8 mouse cellular contexts compared by ENCODE assay signal in genomic region chr7:25380392-25381283, GRCm38 (mm10). TPM values are rescaled to one million over a fixed set of nuclear protein-coding genes. Genes with fewer than 3 reads are reported as not detected.
DNase-seq lines count a peak whose midpoint lies in the region; ATAC-seq and TF ChIP-seq lines count a peak whose summit lies in the region.

No protein-coding gene starts in this region.

- intact Hi-C loops in left cerebral cortex, postnatal 25 days (cut with DNase I) = no loop called here

- ATAC-seq in lung, embryonic 15.5 days (ENCODE audit: borderline replicate concordance, extremely low read depth, low FRiP score, low TSS enrichment) = peak; percentile 17; the same call in 1 of the 2 replicates
- ATAC-seq in heart, embryonic 16.5 days (replicated peaks; ENCODE audit: extremely low read depth, insufficient read depth, low FRiP score) = no peak
- peak; percentile 54 for ATAC-seq in liver, embryonic 12.5 days

- no peak for TF ChIP-seq POLR2A in lung, adult 2 months (IDR thresholded peaks at IDR 0.05; ENCODE audit: borderline replicate concordance, extremely low read depth, low read depth, low read length)

- H3K4me1 ChIP-seq in lung, embryonic 15.5 days = peaks cover 34% of the 10 kb centered on the region
- peaks cover 7% of the 10 kb centered on the region for H3K4me1 ChIP-seq in lung, adult 2 months (ENCODE audit: control insufficient read depth, insufficient read depth, low read length)
- H3K4me1 ChIP-seq in heart, embryonic 16.5 days (ENCODE audit: control insufficient read depth, insufficient read depth, low read length) = peaks cover 30% of the 10 kb centered on the region
- peaks cover 42% of the 10 kb centered on the region for H3K4me1 ChIP-seq in liver, embryonic 12.5 days

- peaks cover 18% of the 10 kb centered on the region for H3K36me3 ChIP-seq in lung, embryonic 15.5 days
- H3K36me3 ChIP-seq in heart, embryonic 16.5 days (ENCODE audit: control insufficient read depth, insufficient read depth) = peaks cover 16% of the 10 kb centered on the region; the same call in 1 of the 2 replicates
- peaks cover 24% of the 10 kb centered on the region for H3K36me3 ChIP-seq in liver, embryonic 12.5 days

- H3K27me3 ChIP-seq in lung, embryonic 15.5 days = no peaks in the 10 kb centered on the region
- no peaks in the 10 kb centered on the region for H3K27me3 ChIP-seq in heart, embryonic 16.5 days (ENCODE audit: control insufficient read depth, insufficient read depth, low read length)
- no peaks in the 10 kb centered on the region for H3K27me3 ChIP-seq in liver, embryonic 12.5 days (replicated peaks)

- H3K9me3 ChIP-seq in lung, embryonic 15.5 days = no peaks in the 10 kb centered on the region
- H3K9me3 ChIP-seq in heart, embryonic 16.5 days (replicated peaks; ENCODE audit: control insufficient read depth, low read length) = no peaks in the 10 kb centered on the region
- no peaks in the 10 kb centered on the region for H3K9me3 ChIP-seq in liver, embryonic 12.5 days (replicated peaks)

- WGBS in lung, embryonic 15.5 days = 48% methylated on average over 18 of the region's 18 CpGs
- WGBS in lung, adult 2 months = 55% methylated on average over 18 of the region's 18 CpGs
- WGBS in heart, embryonic 16.5 days = 60% methylated on average over 18 of the region's 18 CpGs
- 41% methylated on average over 18 of the region's 18 CpGs for WGBS in liver, embryonic 12.5 days (ENCODE audit: insufficient replicate concordance)

- 0 out of 2 replicates have a peak overlapping the region, but pooled peaks have one; percentile 21 for H3K9ac ChIP-seq in lung, embryonic 15.5 days
- peak overlapping the region; percentile 75 for H3K9ac ChIP-seq in heart, embryonic 16.5 days (ENCODE audit: low read length)
- H3K9ac ChIP-seq in liver, embryonic 12.5 days = peak overlapping the region; percentile 67

- peak overlapping the region; percentile 67 for H3K4me2 ChIP-seq in lung, embryonic 15.5 days
- H3K4me2 ChIP-seq in heart, embryonic 16.5 days (ENCODE audit: low read depth, low read length) = peak overlapping the region; percentile 83
- H3K4me2 ChIP-seq in liver, embryonic 12.5 days = peak overlapping the region; percentile 87

- no peak for DNase-seq in lung, adult 2 months
- DNase-seq in thymus, postnatal 0 days (ENCODE audit: low spot score) = peak; percentile 9
- DNase-seq in frontal cortex, postnatal 25 days (ENCODE audit: low spot score in 2 of 2) = no peak
- no peak for DNase-seq in left cerebral cortex, postnatal 25 days (ENCODE audit: low spot score in 2 of 2)
- DNase-seq in ovary, postnatal 14 days (ENCODE audit: low spot score) = no peak

- no peak for TF ChIP-seq CTCF in lung, adult 2 months (IDR thresholded peaks at IDR 0.05; ENCODE audit: insufficient read depth, low read length)

- H3K4me3 ChIP-seq in lung, embryonic 15.5 days = peak overlapping the region; percentile 41; the same call in 1 of the 2 replicates
- no peak overlapping the region for H3K4me3 ChIP-seq in lung, adult 2 months (replicated peaks; ENCODE audit: extremely low read depth, low read depth, low read length)
- H3K4me3 ChIP-seq in heart, embryonic 16.5 days (ENCODE audit: low read length) = peak overlapping the region; percentile 52
- H3K4me3 ChIP-seq in liver, embryonic 12.5 days = peak overlapping the region; percentile 49; the same call in 1 of the 2 replicates

- H3K27ac ChIP-seq in lung, embryonic 15.5 days = peak overlapping the region; percentile 9; the same call in 1 of the 2 replicates
- H3K27ac ChIP-seq in heart, embryonic 16.5 days (ENCODE audit: low read length) = no peak overlapping the region; the same call in 1 of the 2 replicates
- peak overlapping the region; percentile 34; the same call in 1 of the 2 replicates for H3K27ac ChIP-seq in liver, embryonic 12.5 days

RNA-seq across cellular contexts. Expression of gene Cnfn, which starts 11.1 kb away (rescaled TPM):
- polyA plus RNA-seq in lung, embryonic 15.5 days (2015; fragmentation: Nextera tagmentation; extraction: Ambion mirVana) = 0.52 and 0.57 TPM in 2 replicates
- 0.53 and 1,347 TPM in 2 replicates for polyA plus RNA-seq in lung, adult 2 months (2012; rRNA removed)
- polyA plus RNA-seq in heart, embryonic 16.5 days (2015; fragmentation: Nextera tagmentation; extraction: Ambion mirVana) = 0.74 and 0.87 TPM in 2 replicates
- polyA plus RNA-seq in liver, embryonic 12.5 days (2016; fragmentation: Nextera tagmentation; extraction: Ambion mirVana) = not detected in 2 replicates
- 4.1 and 11.4 TPM in 2 replicates for polyA plus RNA-seq in thymus, postnatal 0 days (2015; fragmentation: Nextera tagmentation; extraction: Ambion mirVana)
- total RNA-seq in left cerebral cortex, postnatal 25 days (2021) = not detected

RNA-seq across cellular contexts. Expression of gene Lipe, which starts 17.9 kb away (rescaled TPM):
- 9.3 and 9.4 TPM in 2 replicates for polyA plus RNA-seq in lung, embryonic 15.5 days (2015; fragmentation: Nextera tagmentation; extraction: Ambion mirVana)
- 90.2 and 103 TPM in 2 replicates for polyA plus RNA-seq in lung, adult 2 months (2012; rRNA removed)
- polyA plus RNA-seq in heart, embryonic 16.5 days (2015; fragmentation: Nextera tagmentation; extraction: Ambion mirVana) = 8.3 and 8.6 TPM in 2 replicates
- 2.9 and 3.3 TPM in 2 replicates for polyA plus RNA-seq in liver, embryonic 12.5 days (2016; fragmentation: Nextera tagmentation; extraction: Ambion mirVana)
- polyA plus RNA-seq in thymus, postnatal 0 days (2015; fragmentation: Nextera tagmentation; extraction: Ambion mirVana) = 7.5 and 8.4 TPM in 2 replicates
- total RNA-seq in left cerebral cortex, postnatal 25 days (2021) = 1 to 10 TPM; 5.4 to 6.4 TPM

RNA-seq across cellular contexts. Expression of gene Cxcl17, which starts 32.0 kb away (rescaled TPM):
- 0.21 and 0.34 TPM in 2 replicates for polyA plus RNA-seq in lung, embryonic 15.5 days (2015; fragmentation: Nextera tagmentation; extraction: Ambion mirVana)
- 41.1 and 48.0 TPM in 2 replicates for polyA plus RNA-seq in lung, adult 2 months (2012; rRNA removed)
- polyA plus RNA-seq in heart, embryonic 16.5 days (2015; fragmentation: Nextera tagmentation; extraction: Ambion mirVana) = 0.38 and 0.41 TPM in 2 replicates
- 0.30 TPM in 1 of 2 replicates, not detected in the other for polyA plus RNA-seq in liver, embryonic 12.5 days (2016; fragmentation: Nextera tagmentation; extraction: Ambion mirVana)
- 1.0 and 2.0 TPM in 2 replicates for polyA plus RNA-seq in thymus, postnatal 0 days (2015; fragmentation: Nextera tagmentation; extraction: Ambion mirVana)
- total RNA-seq in left cerebral cortex, postnatal 25 days (2021) = not detected

Comparison
In these comparisons a context has a peak if more than half of its experiments do, and no peak if none do; other contexts are left out.
1. RNA of gene Cxcl17, which starts 32.0 kb away (polyA plus RNA-seq): 41.1 to 48.0 TPM in lung, adult 2 months; 1.0 to 2.0 TPM in thymus, postnatal 0 days, 0.38 to 0.41 TPM in heart, embryonic 16.5 days, 0.21 to 0.34 TPM in lung, embryonic 15.5 days and 0.30 TPM in liver, embryonic 12.5 days; every median in the first group is over 10 times any median in the second.
2. H3K9ac ChIP-seq: peak in every context shown above with its lines; median percentile 75 in heart, embryonic 16.5 days; 67 in liver, embryonic 12.5 days; 21 in lung, embryonic 15.5 days.
3. Peak in every context shown above with its lines, with median percentiles within 50 percentile points of each other: H3K4me2 ChIP-seq.